Comparison of ENCODE assay signal across 8 mouse cellular contexts in genomic region chr7:67950815-67951531, GRCm38 (mm10). TPM values are rescaled to one million over a fixed set of nuclear protein-coding genes. Genes with fewer than 3 reads are reported as not detected.
A peak's percentile ranks its signal among the peaks of the same experiment; 100 is the strongest.
DNase-seq lines count a peak whose midpoint lies in the region; ATAC-seq and TF ChIP-seq lines count a peak whose summit lies in the region.

No protein-coding gene starts in this region.

- peak; percentile 76 for ATAC-seq in forebrain, embryonic 12.5 days (ENCODE audit: low FRiP score)
- peak; percentile 74 for ATAC-seq in heart, embryonic 16.5 days (replicated peaks; ENCODE audit: extremely low read depth, insufficient read depth, low FRiP score)
- ATAC-seq in liver, embryonic 14.5 days (ENCODE audit: insufficient read depth): peak; percentile 82
- ATAC-seq in stomach, embryonic 15.5 days (ENCODE audit: insufficient read depth, low FRiP score, low read depth): peak; percentile 72

- peak overlapping the region; percentile 96 for H3K9ac ChIP-seq in forebrain, embryonic 12.5 days
- H3K9ac ChIP-seq in heart, embryonic 16.5 days (ENCODE audit: low read length): peak overlapping the region; percentile 96
- peak overlapping the region; percentile 74 for H3K9ac ChIP-seq in liver, embryonic 14.5 days (replicated peaks)
- H3K9ac ChIP-seq in stomach, embryonic 15.5 days: peak overlapping the region; percentile 85

- no peak for TF ChIP-seq CTCF in E14TG2a.4 (conservative IDR thresholded peaks at IDR 0.05; ENCODE audit: low read length)
- TF ChIP-seq CTCF in liver, embryonic 14.5 days (IDR thresholded peaks at IDR 0.05; ENCODE audit: low read depth): peak; percentile 82

- no peaks in the 10 kb centered on the region for H3K9me3 ChIP-seq in E14TG2a.4 (ENCODE audit: low read length)
- no peaks in the 10 kb centered on the region for H3K9me3 ChIP-seq in forebrain, embryonic 12.5 days
- no peaks in the 10 kb centered on the region for H3K9me3 ChIP-seq in heart, embryonic 16.5 days (replicated peaks; ENCODE audit: control insufficient read depth, low read length)
- H3K9me3 ChIP-seq in liver, embryonic 14.5 days (ENCODE audit: control insufficient read depth, low read length): no peaks in the 10 kb centered on the region
- H3K9me3 ChIP-seq in stomach, embryonic 15.5 days: no peaks in the 10 kb centered on the region

- no peaks in the 10 kb centered on the region for H3K36me3 ChIP-seq in E14TG2a.4 (ENCODE audit: insufficient read depth, low read length)
- H3K36me3 ChIP-seq in forebrain, embryonic 12.5 days (replicated peaks): no peaks in the 10 kb centered on the region
- H3K36me3 ChIP-seq in heart, embryonic 16.5 days (ENCODE audit: control insufficient read depth, insufficient read depth): no peaks in the 10 kb centered on the region
- no peaks in the 10 kb centered on the region for H3K36me3 ChIP-seq in liver, embryonic 14.5 days (replicated peaks; ENCODE audit: control insufficient read depth, insufficient read depth, low read depth)
- no peaks in the 10 kb centered on the region for H3K36me3 ChIP-seq in stomach, embryonic 15.5 days

- under 1% methylated on average over 68 of the region's 71 CpGs for WGBS in forebrain, embryonic 12.5 days
- WGBS in heart, embryonic 16.5 days: under 1% methylated on average over 58 of the region's 71 CpGs
- under 1% methylated on average over 61 of the region's 71 CpGs for WGBS in liver, embryonic 14.5 days (ENCODE audit: insufficient replicate concordance)
- WGBS in stomach, embryonic 15.5 days: under 1% methylated on average over 66 of the region's 71 CpGs

- peak overlapping the region; percentile 100 for H3K27ac ChIP-seq in forebrain, embryonic 12.5 days
- H3K27ac ChIP-seq in heart, embryonic 16.5 days (ENCODE audit: low read length): peak overlapping the region; percentile 99
- peak overlapping the region; percentile 72 for H3K27ac ChIP-seq in liver, embryonic 14.5 days
- H3K27ac ChIP-seq in stomach, embryonic 15.5 days: peak overlapping the region; percentile 99

- DNase-seq in c-Kit-positive CD71-positive TER-119-positive erythroid progenitor cells, embryonic 14.5 days (ENCODE audit: low spot score): peak; percentile 68
- DNase-seq in kidney, postnatal 25 days: peak; percentile 81 to 87
- DNase-seq in liver, embryonic 14.5 days (ENCODE audit: low read depth in 3 of 3, low spot score in 3 of 3): peak; percentile 62 to 66 (median 62)
- peak; percentile 92 for DNase-seq in neural tube, embryonic 10.5 days (ENCODE audit: extremely low spot score, low spot score)

- peaks cover 26% of the 10 kb centered on the region for H3K4me1 ChIP-seq in E14TG2a.4 (replicated peaks; ENCODE audit: low read depth, low read length)
- peaks cover 20% of the 10 kb centered on the region for H3K4me1 ChIP-seq in forebrain, embryonic 12.5 days
- peaks cover 10% of the 10 kb centered on the region for H3K4me1 ChIP-seq in heart, embryonic 16.5 days (ENCODE audit: control insufficient read depth, insufficient read depth, low read length)
- H3K4me1 ChIP-seq in liver, embryonic 14.5 days (replicated peaks; ENCODE audit: control insufficient read depth in 2 of 2, insufficient read depth in 2 of 2, low read length in 1 of 2): peaks cover 0 to 12% of the 10 kb centered on the region in 2 experiments; a peak in 2 of 4 replicates
- peaks cover 20% of the 10 kb centered on the region; the same call in 1 of the 2 replicates for H3K4me1 ChIP-seq in stomach, embryonic 15.5 days

- peak overlapping the region; percentile 99 for H3K4me2 ChIP-seq in forebrain, embryonic 12.5 days
- H3K4me2 ChIP-seq in heart, embryonic 16.5 days (ENCODE audit: low read depth, low read length): peak overlapping the region; percentile 99
- H3K4me2 ChIP-seq in liver, embryonic 14.5 days (ENCODE audit: low read depth): peak overlapping the region; percentile 90
- peak overlapping the region; percentile 95 for H3K4me2 ChIP-seq in stomach, embryonic 15.5 days

- peak overlapping the region; percentile 89 for H3K4me3 ChIP-seq in E14TG2a.4 (replicated peaks; ENCODE audit: low read length)
- peak overlapping the region; percentile 92 for H3K4me3 ChIP-seq in forebrain, embryonic 12.5 days (replicated peaks)
- H3K4me3 ChIP-seq in heart, embryonic 16.5 days (ENCODE audit: low read length): peak overlapping the region; percentile 91
- H3K4me3 ChIP-seq in liver, embryonic 14.5 days (ENCODE audit: insufficient read depth in 1 of 2, low read depth in 2 of 2, low read length in 2 of 2): peak overlapping the region; percentile 73 to 82
- peak overlapping the region; percentile 73 for H3K4me3 ChIP-seq in stomach, embryonic 15.5 days (replicated peaks)

- TF ChIP-seq EP300 in liver, embryonic 14.5 days (IDR thresholded peaks at IDR 0.05; ENCODE audit: low read depth): peak; percentile 41; the same call in 1 of the 2 replicates

- H3K27me3 ChIP-seq in E14TG2a.4 (ENCODE audit: insufficient read depth, low read length): peaks cover 55% of the 10 kb centered on the region
- H3K27me3 ChIP-seq in forebrain, embryonic 12.5 days: 0 out of 2 replicates have a peak, but pooled peaks cover 3% of the 10 kb centered on the region
- H3K27me3 ChIP-seq in heart, embryonic 16.5 days (ENCODE audit: control insufficient read depth, insufficient read depth, low read length): no peaks in the 10 kb centered on the region
- peaks cover 8% of the 10 kb centered on the region for H3K27me3 ChIP-seq in liver, embryonic 14.5 days (ENCODE audit: control insufficient read depth, insufficient read depth, low read length)
- H3K27me3 ChIP-seq in stomach, embryonic 15.5 days (replicated peaks): no peaks in the 10 kb centered on the region

RNA-seq across cellular contexts. Expression of gene Igf1r, which starts 1.7 kb away (rescaled TPM):
- 29.0 and 36.1 TPM in 2 replicates for polyA plus RNA-seq in forebrain, embryonic 12.5 days (2016; fragmentation: Nextera tagmentation; extraction: Ambion mirVana)
- 16.4 and 18.4 TPM in 2 replicates for polyA plus RNA-seq in heart, embryonic 16.5 days (2015; fragmentation: Nextera tagmentation; extraction: Ambion mirVana)
- polyA plus RNA-seq in liver, embryonic 14.5 days (2012; rRNA removed): 2.1 and 2.5 TPM in 2 replicates
- 2.3 and 2.7 TPM in 2 replicates for polyA plus RNA-seq in liver, embryonic 14.5 days (2014; fragmentation: Nextera tagmentation; extraction: Ambion mirVana)
- 16.1 and 17.3 TPM in 2 replicates for polyA plus RNA-seq in stomach, embryonic 15.5 days (2015; fragmentation: Nextera tagmentation; extraction: Ambion mirVana)

Comparison
In these comparisons a context has a peak if more than half of its experiments do, and no peak if none do; other contexts are left out.
1. Peak in every context shown above with its lines: DNase-seq, ATAC-seq, H3K4me3 ChIP-seq and H3K27ac ChIP-seq.